Mouse (Mus musculus): Measurements from ENCODE around the gene Fetub. TPM values are rescaled to one million over a fixed set of nuclear protein-coding genes. Genes with fewer than 3 reads are reported as not detected.

Fetub gene
- 0.41 and 0.94 TPM in 2 replicates for polyA plus RNA-seq (2012; rRNA removed)

- no peaks in the 10 kb centered on the region for H3K36me3 ChIP-seq (ENCODE audit: control insufficient read depth, insufficient read depth, low read length)
- no peaks in the 10 kb centered on the region for H3K27me3 ChIP-seq (ENCODE audit: control insufficient read depth, insufficient read depth, low read length)
- H3K4me1 ChIP-seq (ENCODE audit: control insufficient read depth, insufficient read depth, low read length): peaks cover 2% of the 10 kb centered on the region; the same call in 1 of the 2 replicates
- no peak within 1 kb of the TSS for H3K27ac ChIP-seq (ENCODE audit: control insufficient read depth, insufficient read depth, low read depth, low read length)
- TF ChIP-seq CTCF (IDR thresholded peaks at IDR 0.05; ENCODE audit: control insufficient read depth, insufficient read depth, insufficient replicate concordance, low read depth, low read length) (no peak), POLR2A (IDR thresholded peaks at IDR 0.05; ENCODE audit: control insufficient read depth, low read depth, low read length) (no peak)
- H3K4me3 ChIP-seq (ENCODE audit: control insufficient read depth, low read depth, low read length): no peak within 1 kb of the TSS
Measured at GRCm38 (mm10) chr16:22918034-22918433, at the start of gene Fetub. Gene Fetub (plus strand): TSS chr16:22918334.

DNA sequence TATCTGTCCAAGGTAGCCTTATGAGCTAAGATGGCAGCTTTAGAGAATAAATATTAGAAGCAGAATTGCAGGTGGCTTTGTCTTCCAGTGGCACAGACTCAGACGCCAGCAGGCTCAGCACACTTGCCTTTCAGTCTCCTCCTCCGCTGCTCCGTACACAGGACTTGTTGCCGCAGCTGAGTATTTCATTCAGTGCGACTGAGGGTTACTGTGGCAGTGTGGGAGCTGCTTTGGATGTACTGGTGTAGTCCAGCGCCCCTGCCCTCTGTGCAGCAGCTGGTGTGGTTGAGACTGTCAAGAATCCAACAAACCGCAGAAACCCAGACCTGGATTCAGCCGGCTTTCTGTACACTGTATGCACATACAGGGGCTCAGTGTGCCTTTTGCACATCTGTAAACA, 45.7 kb upstream of the Fetub start:
- Histone ChIP-seq H3K4me3 (ENCODE audit: control insufficient read depth, low read depth, low read length) (no peak overlapping the region), H3K27me3 (ENCODE audit: control insufficient read depth, insufficient read depth, low read length) (no peaks in the 10 kb centered on the region), H3K27ac (ENCODE audit: control insufficient read depth, insufficient read depth, low read depth, low read length) (no peak overlapping the region), H3K36me3 (ENCODE audit: control insufficient read depth, insufficient read depth, low read length) (peaks cover 6% of the 10 kb centered on the region), H3K4me1 (ENCODE audit: control insufficient read depth, insufficient read depth, low read length) (no peaks in the 10 kb centered on the region)
- TF ChIP-seq CTCF (IDR thresholded peaks at IDR 0.05; ENCODE audit: control insufficient read depth, insufficient read depth, insufficient replicate concordance, low read depth, low read length) (no peak), POLR2A (IDR thresholded peaks at IDR 0.05; ENCODE audit: control insufficient read depth, low read depth, low read length) (no peak)

- Histone ChIP-seq H3K27ac (ENCODE audit: control insufficient read depth, insufficient read depth, low read depth, low read length) (no peak overlapping the region), H3K27me3 (ENCODE audit: control insufficient read depth, insufficient read depth, low read length) (no peaks in the 10 kb centered on the region), H3K36me3 (ENCODE audit: control insufficient read depth, insufficient read depth, low read length) (peaks cover 6% of the 10 kb centered on the region)
Measured at GRCm38 (mm10) chr16:22873369-22873768, 44.8 kb upstream of the Fetub start.

DNA sequence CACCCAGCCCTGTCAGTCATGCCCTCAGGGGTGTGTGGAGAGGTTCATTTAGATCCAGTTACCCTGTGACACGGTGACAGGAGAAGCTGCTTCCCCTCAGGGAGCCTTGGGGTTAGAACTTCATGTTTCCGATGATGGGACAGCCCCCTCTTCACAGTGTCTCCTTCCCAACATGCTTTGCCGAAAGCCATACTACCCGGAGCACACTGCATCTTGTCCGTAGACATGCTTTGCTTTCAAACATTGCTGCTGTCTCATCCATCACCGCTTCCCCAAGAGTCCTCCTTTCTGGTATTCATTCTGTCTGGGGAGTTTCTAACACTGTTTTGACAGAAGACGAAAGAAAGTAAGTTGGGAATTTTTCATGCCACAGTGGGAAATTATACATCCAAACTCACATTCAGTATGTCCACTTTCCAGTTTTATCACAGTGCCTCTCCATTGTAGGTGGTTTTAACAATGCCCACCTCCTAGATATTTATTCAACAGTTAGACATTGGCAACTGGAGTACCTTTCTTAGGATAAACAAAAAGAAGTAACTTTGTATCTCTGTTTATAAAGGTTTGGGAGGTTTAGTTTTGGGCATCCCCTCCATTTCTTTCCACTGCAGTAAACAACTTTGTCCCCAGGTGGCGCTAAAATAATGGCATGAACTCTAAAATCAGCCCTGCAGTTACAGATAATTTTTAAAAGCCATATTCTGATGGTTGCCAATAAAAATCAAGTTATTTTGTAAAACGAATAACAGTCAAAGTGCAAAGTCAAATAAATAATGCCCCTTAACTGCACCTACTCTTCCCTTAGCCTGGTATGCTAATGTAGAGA, 41.7 kb upstream of the Fetub start:
- Histone ChIP-seq H3K27me3 (ENCODE audit: control insufficient read depth, insufficient read depth, low read length) (no peaks in the 10 kb centered on the region), H3K4me1 (ENCODE audit: control insufficient read depth, insufficient read depth, low read length) (no peaks in the 10 kb centered on the region), H3K36me3 (ENCODE audit: control insufficient read depth, insufficient read depth, low read length) (peaks cover 2% of the 10 kb centered on the region; the same call in 1 of the 2 replicates), H3K4me3 (ENCODE audit: control insufficient read depth, low read depth, low read length) (no peak overlapping the region), H3K27ac (ENCODE audit: control insufficient read depth, insufficient read depth, low read depth, low read length) (no peak overlapping the region)
- TF ChIP-seq CTCF (IDR thresholded peaks at IDR 0.05; ENCODE audit: control insufficient read depth, insufficient read depth, insufficient replicate concordance, low read depth, low read length) (no peak), POLR2A (IDR thresholded peaks at IDR 0.05; ENCODE audit: control insufficient read depth, low read depth, low read length) (no peak)

More at GRCm38 (mm10) chr16:22873369-22873768, 44.8 kb upstream of the Fetub start:
- TF ChIP-seq CTCF (IDR thresholded peaks at IDR 0.05; ENCODE audit: control insufficient read depth, insufficient read depth, insufficient replicate concordance, low read depth, low read length) (no peak), POLR2A (IDR thresholded peaks at IDR 0.05; ENCODE audit: control insufficient read depth, low read depth, low read length) (no peak)
- H3K4me3 ChIP-seq (ENCODE audit: control insufficient read depth, low read depth, low read length): no peak overlapping the region
- no peaks in the 10 kb centered on the region for H3K4me1 ChIP-seq (ENCODE audit: control insufficient read depth, insufficient read depth, low read length)

- H3K4me3 ChIP-seq (ENCODE audit: control insufficient read depth, low read depth, low read length): no peak overlapping the region
- no peaks in the 10 kb centered on the region for H3K27me3 ChIP-seq (ENCODE audit: control insufficient read depth, insufficient read depth, low read length)
- H3K27ac ChIP-seq (ENCODE audit: control insufficient read depth, insufficient read depth, low read depth, low read length): no peak overlapping the region
- TF ChIP-seq POLR2A (IDR thresholded peaks at IDR 0.05; ENCODE audit: control insufficient read depth, low read depth, low read length) (no peak), CTCF (IDR thresholded peaks at IDR 0.05; ENCODE audit: control insufficient read depth, insufficient read depth, insufficient replicate concordance, low read depth, low read length) (no peak)
- no peaks in the 10 kb centered on the region for H3K36me3 ChIP-seq (ENCODE audit: control insufficient read depth, insufficient read depth, low read length)
- H3K4me1 ChIP-seq (ENCODE audit: control insufficient read depth, insufficient read depth, low read length): no peaks in the 10 kb centered on the region
Measured at GRCm38 (mm10) chr16:22877660-22878390, 40.3 kb upstream of the Fetub start.

GRCm38 (mm10) chr16:22878716-22879115, 39.4 kb upstream of the Fetub start:
- TF ChIP-seq POLR2A (IDR thresholded peaks at IDR 0.05; ENCODE audit: control insufficient read depth, low read depth, low read length) (no peak), CTCF (IDR thresholded peaks at IDR 0.05; ENCODE audit: control insufficient read depth, insufficient read depth, insufficient replicate concordance, low read depth, low read length) (no peak)
- H3K4me3 ChIP-seq (ENCODE audit: control insufficient read depth, low read depth, low read length): no peak overlapping the region
- no peaks in the 10 kb centered on the region for H3K36me3 ChIP-seq (ENCODE audit: control insufficient read depth, insufficient read depth, low read length)
- H3K4me1 ChIP-seq (ENCODE audit: control insufficient read depth, insufficient read depth, low read length): no peaks in the 10 kb centered on the region
- no peaks in the 10 kb centered on the region for H3K27me3 ChIP-seq (ENCODE audit: control insufficient read depth, insufficient read depth, low read length)
- H3K27ac ChIP-seq (ENCODE audit: control insufficient read depth, insufficient read depth, low read depth, low read length): no peak overlapping the region

GRCm38 (mm10) chr16:22879945-22880595, 38.1 kb upstream of the Fetub start:
- Histone ChIP-seq H3K4me3 (ENCODE audit: control insufficient read depth, low read depth, low read length) (no peak overlapping the region), H3K27me3 (ENCODE audit: control insufficient read depth, insufficient read depth, low read length) (no peaks in the 10 kb centered on the region), H3K36me3 (ENCODE audit: control insufficient read depth, insufficient read depth, low read length) (no peaks in the 10 kb centered on the region), H3K4me1 (ENCODE audit: control insufficient read depth, insufficient read depth, low read length) (no peaks in the 10 kb centered on the region), H3K27ac (ENCODE audit: control insufficient read depth, insufficient read depth, low read depth, low read length) (no peak overlapping the region)
- TF ChIP-seq POLR2A (IDR thresholded peaks at IDR 0.05; ENCODE audit: control insufficient read depth, low read depth, low read length): no peak
- no peak for TF ChIP-seq CTCF (IDR thresholded peaks at IDR 0.05; ENCODE audit: control insufficient read depth, insufficient read depth, insufficient replicate concordance, low read depth, low read length)

Measured in testis, adult 2 months (tissue).